Mouse (Mus musculus): ENCODE measurements around the gene Psen2.

The Psen2 gene

GRCm38 (mm10) chr1:180263364-180263997 is at the start of gene Psen2:
Gene Psen2, minus strand, starts transcription at chr1:180263438.
- peak; percentile 96 for DNase-seq (ENCODE audit: low read depth)

- no peak for DNase-seq (ENCODE audit: low read depth)
Observed at GRCm38 (mm10) chr1:180312792-180313311, 49.6 kb upstream of the Psen2 start.

GRCm38 (mm10) chr1:180312286-180312685 is 49.0 kb upstream of the Psen2 start:
- DNase-seq (ENCODE audit: low read depth) = no peak

GRCm38 (mm10) chr1:180308897-180309296 is 45.7 kb upstream of the Psen2 start:
- DNase-seq (ENCODE audit: low read depth) = no peak

- DNase-seq (ENCODE audit: low read depth) = no peak
Observed at GRCm38 (mm10) chr1:180307661-180308060, 44.4 kb upstream of the Psen2 start.

GRCm38 (mm10) chr1:180306889-180307288 is 43.7 kb upstream of the Psen2 start:
- DNase-seq (ENCODE audit: low read depth) = no peak

GRCm38 (mm10) chr1:180303600-180303999 is 40.4 kb upstream of the Psen2 start:
- no peak for DNase-seq (ENCODE audit: low read depth)

- peak; percentile 88 for DNase-seq (ENCODE audit: low read depth)
Observed at GRCm38 (mm10) chr1:180302253-180303120, 39.2 kb upstream of the Psen2 start.

GRCm38 (mm10) chr1:180300997-180301396 is 37.8 kb upstream of the Psen2 start:
- no peak for DNase-seq (ENCODE audit: low read depth)

GRCm38 (mm10) chr1:180300292-180300691 is 37.1 kb upstream of the Psen2 start:
- DNase-seq (ENCODE audit: low read depth) = peak; percentile 84

GRCm38 (mm10) chr1:180299697-180300096 is 36.5 kb upstream of the Psen2 start:
- DNase-seq (ENCODE audit: low read depth) = no peak

- no peak for DNase-seq (ENCODE audit: low read depth)
Observed at GRCm38 (mm10) chr1:180296088-180296487, 32.9 kb upstream of the Psen2 start.

GRCm38 (mm10) chr1:180290358-180290757 is 27.1 kb upstream of the Psen2 start:
- peak; percentile 36 for DNase-seq (ENCODE audit: low read depth)

- DNase-seq (ENCODE audit: low read depth) = peak; percentile 70
Observed at GRCm38 (mm10) chr1:180289788-180290187, 26.6 kb upstream of the Psen2 start.

GRCm38 (mm10) chr1:180288872-180289468 is 25.7 kb upstream of the Psen2 start:
- DNase-seq (ENCODE audit: low read depth) = peak; percentile 75

GRCm38 (mm10) chr1:180288227-180288626 is 25.0 kb upstream of the Psen2 start:
- DNase-seq (ENCODE audit: low read depth) = no peak

- no peak for DNase-seq (ENCODE audit: low read depth)
Observed at GRCm38 (mm10) chr1:180286081-180286831, 23.0 kb upstream of the Psen2 start.

GRCm38 (mm10) chr1:180283813-180284768 is 20.9 kb upstream of the Psen2 start:
- DNase-seq (ENCODE audit: low read depth) = no peak

- DNase-seq (ENCODE audit: low read depth) = no peak
Observed at GRCm38 (mm10) chr1:180282581-180282980, 19.3 kb upstream of the Psen2 start.

GRCm38 (mm10) chr1:180279648-180280047 is 16.4 kb upstream of the Psen2 start:
- DNase-seq (ENCODE audit: low read depth) = peak; percentile 91

- no peak for DNase-seq (ENCODE audit: low read depth)
Observed at GRCm38 (mm10) chr1:180277563-180277962, 14.3 kb upstream of the Psen2 start.

Data from 416B (cell line).